Mouse (Mus musculus): ENCODE data around the gene 1700012B07Rik.

Gene 1700012B07Rik

DNA sequence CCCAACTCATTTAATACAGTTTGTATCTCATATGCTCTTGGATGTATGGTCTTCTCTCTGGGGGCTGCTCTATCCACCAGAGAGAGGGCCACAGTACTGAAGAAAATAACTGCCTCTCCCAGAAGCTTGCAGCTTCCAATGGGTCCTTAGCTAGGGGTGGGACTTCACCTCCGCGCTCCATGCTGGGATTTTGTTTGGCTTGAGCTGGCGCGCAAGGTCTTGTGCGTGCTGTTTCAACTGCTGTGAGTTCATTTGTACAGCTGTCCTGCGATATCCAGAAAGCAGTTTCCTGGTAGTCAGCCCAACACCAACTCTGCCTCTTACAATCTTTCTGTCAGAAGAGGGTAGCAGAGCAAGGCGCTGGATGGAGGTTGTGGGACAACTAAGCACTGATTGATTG is 18.5 kb upstream of the 1700012B07Rik start:
- no peak for DNase-seq (ENCODE audit: low spot score)

DNA sequence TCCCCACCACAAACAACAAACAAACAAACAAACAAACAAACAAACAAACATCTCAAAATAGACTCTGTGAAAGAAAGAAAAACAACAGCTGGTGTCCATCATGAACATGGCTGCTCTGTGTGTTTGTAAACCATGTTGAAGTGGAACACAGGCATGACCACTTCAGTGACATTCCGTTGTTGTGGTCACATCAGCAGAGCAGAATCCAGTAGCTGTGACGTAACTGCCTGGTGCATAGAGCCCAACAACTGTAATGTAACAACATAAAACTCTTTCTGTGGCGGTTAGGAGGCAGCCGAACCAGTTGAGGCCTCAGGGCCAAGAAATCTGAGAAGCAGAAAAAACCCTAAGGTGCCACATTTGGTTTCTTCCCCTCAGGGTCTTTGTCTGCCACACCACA is 17.8 kb upstream of the 1700012B07Rik start:
- DNase-seq (ENCODE audit: low spot score), result no peak

DNA sequence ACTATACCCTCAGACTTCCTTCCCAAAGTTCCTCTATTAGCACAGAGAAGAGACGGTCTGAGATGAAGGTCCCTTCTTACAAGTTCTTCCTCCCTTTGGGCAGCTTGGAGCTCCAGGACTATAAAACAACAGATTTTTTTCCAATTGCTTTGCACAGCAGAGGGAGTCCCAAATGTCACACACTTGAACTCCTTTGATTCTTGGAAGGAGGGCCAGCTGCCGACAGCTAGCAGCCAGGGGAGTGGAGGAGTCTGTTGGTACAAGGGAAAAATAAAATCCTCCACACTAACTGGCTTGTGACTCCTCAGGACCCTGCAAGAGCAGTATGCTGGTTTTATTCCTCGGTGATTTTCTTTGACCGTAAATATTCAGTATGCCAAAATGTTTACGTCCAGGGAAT is 16.6 kb upstream of the 1700012B07Rik start:
- no peak for DNase-seq (ENCODE audit: low spot score)

DNA sequence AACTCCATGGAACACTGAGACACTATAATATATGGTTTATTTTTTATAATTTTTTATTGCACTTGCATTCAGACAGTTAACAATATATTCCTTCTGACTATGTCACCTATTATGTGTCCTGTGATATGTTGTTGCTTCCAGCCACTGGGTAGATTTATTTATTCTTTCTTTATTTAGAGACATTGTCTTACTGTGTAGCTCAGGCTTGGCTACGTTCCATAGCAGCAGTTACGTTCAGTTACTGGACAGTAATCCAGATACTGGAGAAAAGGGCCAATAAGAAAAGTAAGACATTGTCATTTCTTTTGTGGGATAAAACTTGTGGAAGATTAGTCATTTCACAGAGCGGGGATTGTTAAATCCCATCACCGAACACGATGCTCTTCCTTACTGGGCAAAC is 2.5 kb upstream of the 1700012B07Rik start:
- DNase-seq (ENCODE audit: low spot score), result no peak

DNA sequence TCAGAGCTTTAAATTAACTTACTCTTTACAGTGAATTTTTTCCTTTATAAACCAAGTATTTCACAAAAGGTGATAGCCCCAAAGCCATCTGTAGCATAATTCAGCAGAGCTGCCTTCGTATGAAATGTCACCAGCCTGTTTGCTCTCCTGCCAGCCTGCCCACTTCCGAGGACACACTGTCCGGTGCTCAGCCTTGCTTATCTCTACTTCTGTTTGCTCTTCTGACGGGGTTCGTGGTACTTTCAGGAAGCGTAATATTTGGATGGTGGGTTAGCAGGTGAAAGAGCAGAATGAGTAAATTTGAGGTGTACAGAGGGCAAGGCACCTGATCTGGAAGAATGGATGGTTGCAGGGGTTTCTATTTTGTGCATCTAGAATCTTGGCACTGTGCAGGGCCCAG is 5.6 kb downstream of the 1700012B07Rik start:
- no peak for DNase-seq (ENCODE audit: low spot score)

DNA sequence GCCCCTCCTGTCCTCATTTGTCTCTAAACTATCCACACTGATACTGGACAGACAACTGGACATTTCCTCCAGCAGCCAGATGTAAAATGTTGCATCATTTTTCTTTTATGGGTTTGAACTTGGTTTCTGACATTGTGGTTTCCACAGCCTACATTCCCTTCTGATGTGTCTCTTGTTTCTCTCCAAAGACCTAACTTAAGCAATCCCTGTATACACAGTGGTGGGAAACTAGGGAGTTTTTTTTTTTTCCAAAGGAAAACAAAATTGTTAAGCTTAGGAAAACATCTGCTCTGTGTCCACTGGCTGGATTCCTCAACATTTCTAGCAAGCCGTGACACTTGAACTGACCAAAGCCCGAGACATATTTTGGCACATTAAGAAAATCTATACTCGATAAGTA is 10.4 kb downstream of the 1700012B07Rik start:
- DNase-seq (ENCODE audit: low spot score), result no peak

DNA sequence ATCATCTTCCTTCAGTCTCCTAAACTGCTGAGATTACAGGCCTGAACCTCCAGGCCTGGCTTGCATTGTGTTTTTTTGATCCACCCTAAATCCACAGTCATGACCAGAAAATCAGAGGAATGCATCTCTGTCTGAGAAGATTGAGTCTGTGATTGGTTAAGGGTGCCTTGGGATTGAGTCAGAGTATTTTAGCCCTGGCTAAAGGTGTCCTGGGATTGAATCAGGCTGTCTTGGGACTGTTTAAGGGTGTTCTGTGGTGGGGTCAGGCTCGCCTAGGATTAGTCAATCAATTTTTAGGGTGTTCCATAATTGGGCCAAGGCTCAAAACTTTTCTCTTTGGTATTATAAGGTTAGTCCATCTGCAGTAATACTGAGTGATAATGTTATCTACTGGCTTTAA is 10.9 kb downstream of the 1700012B07Rik start:
- no peak for DNase-seq (ENCODE audit: low spot score)

DNA sequence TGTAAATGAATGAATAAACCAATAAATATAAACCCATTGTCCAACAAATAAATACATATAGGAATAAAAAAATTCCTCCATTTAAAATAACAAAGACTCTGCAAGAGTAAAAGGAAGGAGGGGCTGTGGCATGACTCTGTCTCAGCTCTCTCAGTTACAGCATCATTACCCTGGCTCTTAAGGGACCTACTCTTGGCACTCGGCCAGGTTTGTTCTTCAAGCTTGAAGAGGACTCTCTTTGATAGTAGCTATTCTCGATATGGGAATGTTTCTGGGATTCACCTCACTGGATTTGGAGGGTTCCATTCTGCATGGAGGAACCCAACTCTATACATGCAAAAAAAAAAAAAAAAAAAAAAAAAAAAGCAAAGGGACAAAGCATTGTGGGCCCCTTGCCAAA is 16.1 kb downstream of the 1700012B07Rik start:
- no peak for DNase-seq (ENCODE audit: low spot score)

DNA sequence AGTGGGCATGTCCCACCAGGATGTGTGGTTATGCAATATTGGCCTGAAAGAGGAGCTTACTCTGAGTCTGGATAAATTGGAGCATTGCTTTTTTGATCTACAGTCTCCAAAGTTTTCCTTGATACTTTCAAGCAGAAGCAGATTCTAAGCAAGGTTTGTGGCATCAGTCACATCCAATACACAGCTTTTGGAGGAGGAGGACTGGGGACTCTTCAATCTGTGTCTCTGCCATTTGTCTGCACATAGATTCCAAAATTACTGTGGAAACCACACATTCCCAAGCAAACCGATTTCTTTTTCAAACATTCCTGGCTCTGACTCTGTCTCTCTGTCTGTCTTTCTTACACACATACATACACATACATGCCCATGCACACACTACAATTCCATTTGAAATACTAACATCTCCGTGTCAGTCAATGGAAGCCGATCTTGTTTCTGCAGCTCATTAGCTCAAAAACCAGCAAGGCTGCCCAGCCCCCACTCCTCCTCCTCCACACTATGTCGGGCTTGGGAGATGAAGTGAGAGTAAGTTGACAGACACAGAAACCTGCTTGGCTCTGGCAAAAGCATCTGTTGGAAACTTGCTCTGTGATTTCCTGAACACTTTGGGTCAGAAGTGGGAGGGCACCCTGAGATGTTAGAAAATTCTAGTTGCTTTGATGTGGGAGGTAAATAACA is 18.5 kb downstream of the 1700012B07Rik start:
- DNase-seq (ENCODE audit: low spot score), result no peak

DNA sequence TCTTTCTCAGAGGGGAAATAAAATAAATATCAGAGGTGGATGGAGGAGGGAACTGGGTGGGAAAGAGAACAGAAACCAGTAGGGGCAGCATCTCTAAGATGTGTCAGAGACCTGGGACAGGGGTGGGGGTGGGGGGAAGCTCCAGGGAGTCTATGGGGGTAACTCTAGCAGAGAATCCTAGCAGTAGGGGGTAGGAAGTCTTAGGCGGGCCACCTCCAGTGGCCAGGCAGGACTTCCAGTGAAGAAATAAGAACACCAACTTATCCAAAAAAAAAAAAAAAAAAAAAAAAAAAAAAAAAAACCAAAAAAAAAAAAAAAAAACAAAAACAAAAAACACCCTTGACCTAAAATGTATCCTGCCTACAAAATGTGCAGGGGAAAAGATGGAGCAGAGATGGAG is 26.3 kb downstream of the 1700012B07Rik start:
- DNase-seq (ENCODE audit: low spot score), result no peak

DNA sequence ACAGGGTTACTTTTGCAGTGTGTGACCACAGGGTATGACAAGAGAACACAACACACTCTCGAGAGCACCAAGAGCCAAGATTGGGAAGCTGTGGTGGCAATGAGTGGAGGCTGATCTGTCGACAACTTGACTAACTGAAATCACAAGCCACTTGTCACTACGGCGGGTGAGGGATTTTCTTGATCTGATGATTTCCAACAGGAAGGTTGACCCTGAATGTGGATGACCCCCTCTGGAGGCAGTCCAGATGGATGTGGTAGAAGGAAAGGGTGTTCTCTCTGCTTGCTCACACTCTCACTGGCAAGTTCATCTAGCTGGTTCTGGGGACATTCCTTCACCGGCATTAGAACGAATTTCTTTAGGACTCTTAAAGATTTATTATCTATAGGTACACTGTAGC is 30.3 kb downstream of the 1700012B07Rik start:
- no peak for DNase-seq (ENCODE audit: low spot score)

DNA sequence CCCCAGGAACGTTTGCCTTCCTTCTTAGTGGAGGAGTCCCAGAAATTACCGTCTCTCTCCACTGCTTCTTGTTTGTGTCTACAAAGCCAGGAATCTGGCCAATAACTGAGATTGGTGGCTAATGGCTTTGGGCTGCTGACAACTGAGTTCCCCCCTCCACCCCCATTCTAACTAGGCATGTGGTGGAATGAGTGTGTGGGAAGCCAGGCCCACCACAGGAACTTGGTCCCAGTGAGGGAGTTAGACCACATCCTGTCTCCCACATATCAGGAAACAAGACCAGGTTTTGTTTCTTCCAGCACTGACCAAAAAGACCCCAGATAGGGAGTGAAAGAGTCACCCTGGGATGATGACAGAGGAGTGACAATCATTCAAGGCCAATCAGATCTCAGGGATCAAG is 32.3 kb downstream of the 1700012B07Rik start:
- DNase-seq (ENCODE audit: low spot score), result no peak

DNA sequence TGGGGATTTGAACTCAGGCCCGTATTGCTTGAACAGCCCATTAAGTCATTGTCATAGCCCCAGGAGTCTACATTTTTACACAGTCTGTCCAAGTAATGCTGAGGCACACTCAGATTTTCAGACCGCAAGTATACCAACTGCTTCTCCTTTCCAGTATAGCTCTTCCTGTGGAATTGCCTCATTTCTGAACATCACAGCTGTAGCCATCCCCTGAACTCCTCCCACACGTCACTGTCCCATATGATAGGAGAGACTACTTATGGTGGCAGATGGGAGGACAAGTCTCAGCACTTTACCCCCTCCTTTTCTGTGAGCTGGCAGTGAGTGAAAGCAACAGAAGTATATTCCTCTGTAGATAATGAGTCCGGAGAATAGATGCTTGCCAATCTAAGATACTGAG is 34.3 kb downstream of the 1700012B07Rik start:
- DNase-seq (ENCODE audit: low spot score), result no peak

DNA sequence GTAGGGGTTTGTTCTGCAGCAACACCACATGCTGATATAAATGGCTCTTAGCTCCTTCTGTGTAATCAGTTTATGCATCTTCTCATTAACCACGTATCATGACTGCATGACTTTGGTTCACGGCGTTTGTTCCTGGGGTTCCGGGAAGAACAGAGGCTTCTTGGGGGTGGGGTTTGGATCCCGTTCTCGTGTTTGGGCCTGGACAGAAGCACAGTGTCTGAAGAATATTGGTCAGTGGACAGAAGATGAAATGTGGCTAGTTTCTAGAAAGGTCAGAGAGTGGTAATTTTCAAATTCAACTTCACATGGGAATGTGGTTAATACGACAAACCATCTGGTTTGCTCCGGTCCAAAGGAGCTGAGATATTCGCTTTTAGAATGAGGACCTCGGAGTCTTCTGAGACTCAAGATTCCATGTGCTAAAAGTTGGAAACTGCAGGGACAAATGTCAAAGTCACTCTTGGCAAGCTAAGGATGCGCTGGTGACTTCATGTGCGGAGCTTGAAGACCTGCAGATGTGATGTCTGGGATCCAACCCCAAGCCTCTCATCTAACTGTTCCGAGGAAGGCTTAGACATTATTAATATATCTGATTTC is 35.3 kb downstream of the 1700012B07Rik start:
- no peak for DNase-seq (ENCODE audit: low spot score)

DNA sequence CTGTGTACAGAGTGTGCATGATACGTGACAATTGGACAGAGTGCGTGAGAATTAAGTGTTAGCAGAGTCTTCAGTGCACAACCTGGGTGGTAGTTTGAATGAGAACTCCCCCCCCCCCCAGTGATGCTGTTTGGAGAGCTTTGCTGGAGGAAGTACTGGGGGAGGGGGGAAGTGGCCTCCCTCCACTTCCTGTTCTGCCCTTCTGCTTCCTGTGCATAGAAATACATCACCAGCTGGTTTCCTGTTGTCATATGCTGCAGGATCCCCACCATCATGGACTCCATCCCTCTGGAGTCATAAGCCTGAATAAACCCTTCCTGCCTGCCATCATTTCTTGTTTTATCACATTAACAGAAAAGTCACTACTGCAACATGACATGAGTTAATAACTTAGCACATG is 35.9 kb downstream of the 1700012B07Rik start:
- DNase-seq (ENCODE audit: low spot score), result no peak

DNA sequence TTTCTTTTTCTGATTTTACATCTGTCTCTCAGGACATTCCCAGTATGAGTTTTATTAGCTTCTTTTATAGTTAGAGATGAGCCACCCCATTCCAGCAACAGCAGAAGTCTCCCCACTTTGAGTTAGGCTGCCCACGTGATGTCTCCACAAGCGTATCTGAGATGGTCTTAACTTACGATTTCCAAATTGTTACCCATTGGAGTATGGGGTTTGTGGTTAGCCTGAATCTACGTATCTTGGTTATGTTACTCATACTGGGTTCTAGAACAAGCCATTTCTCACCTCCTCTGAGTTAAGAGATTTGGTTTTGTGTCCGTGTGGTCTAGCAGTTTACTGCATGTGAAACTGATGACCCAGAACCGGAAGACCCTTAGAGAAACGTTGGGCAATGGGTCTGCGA is 37.6 kb downstream of the 1700012B07Rik start:
- no peak for DNase-seq (ENCODE audit: low spot score)

DNA sequence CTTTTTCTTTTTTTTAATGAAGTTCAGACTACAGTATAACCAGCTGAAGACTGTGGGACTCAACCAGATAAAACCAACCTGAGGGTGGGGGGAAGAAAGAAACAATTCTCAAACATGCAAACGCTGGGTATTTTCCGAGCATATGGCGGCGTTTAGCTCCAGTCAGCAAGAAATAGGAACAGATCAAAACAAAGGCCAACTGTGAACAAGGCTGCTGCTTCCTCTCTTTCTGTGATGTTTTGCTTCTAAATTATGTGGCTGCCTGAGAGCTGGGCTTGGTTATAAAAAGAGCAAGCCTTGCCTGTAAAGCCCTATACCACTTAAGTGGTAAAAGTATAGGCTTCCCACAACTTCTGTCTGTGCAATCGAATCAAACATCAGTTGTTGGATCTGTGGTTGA is 42.5 kb downstream of the 1700012B07Rik start:
- DNase-seq (ENCODE audit: low spot score), result no peak

DNA sequence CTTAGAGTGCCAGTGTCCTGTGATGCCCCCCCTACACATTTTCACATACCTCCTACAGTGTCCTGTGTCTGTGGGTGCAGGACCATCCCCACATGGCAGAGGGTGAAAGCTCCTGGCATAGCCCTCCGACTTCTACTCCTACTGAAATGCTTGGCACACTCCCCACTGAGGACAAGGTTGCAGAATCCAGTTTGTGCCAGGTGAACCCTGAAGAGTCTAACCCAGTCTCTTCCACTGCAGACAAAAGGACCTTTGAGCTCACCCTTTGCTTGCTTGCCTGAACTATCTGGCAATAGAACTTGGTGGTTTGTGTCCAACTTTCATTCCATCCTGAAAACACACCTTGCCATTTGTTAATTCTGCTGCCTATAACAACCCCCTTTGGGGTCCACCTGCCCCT is 56.5 kb downstream of the 1700012B07Rik start:
- DNase-seq (ENCODE audit: low spot score), result no peak

DNA sequence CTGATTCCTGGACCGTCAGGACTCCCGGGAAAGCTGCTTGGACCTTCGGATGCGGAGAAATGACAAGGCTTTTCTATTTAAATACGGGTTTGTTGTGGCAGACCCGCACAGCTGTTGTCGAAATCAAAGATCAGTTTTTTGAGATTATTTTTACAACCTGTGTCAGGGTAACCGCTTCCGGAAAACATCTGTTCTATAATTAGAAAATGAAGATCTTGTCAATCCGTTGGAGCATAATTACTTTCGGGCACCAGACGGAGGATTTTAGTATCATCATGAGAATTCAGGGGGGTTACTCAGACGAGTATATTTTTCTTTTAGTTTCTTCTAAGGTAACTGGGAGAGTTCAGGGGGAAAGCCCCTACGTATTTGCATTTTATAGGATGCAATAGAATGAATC is 57.7 kb downstream of the 1700012B07Rik start:
- DNase-seq (ENCODE audit: low spot score), result no peak

DNA sequence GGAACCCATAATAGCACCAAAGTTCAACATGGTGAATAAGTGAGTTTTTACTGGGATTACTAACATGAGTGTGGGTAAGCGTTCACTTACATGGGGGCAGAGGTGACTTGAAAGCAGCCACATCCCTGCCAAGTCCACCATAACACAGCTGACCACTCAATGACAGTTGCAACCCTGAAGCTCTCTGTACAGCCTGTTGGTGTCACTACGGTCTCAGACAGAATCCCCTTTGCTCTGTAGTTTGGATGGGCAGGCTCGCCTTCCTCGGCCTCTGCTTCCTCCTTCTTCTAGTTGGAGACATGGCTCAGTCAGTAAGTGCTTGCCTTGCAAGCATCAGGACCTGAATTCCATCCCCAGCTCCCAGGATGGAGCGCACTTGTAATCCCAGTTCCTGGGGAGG is 58.8 kb downstream of the 1700012B07Rik start:
- no peak for DNase-seq (ENCODE audit: low spot score)

DNA sequence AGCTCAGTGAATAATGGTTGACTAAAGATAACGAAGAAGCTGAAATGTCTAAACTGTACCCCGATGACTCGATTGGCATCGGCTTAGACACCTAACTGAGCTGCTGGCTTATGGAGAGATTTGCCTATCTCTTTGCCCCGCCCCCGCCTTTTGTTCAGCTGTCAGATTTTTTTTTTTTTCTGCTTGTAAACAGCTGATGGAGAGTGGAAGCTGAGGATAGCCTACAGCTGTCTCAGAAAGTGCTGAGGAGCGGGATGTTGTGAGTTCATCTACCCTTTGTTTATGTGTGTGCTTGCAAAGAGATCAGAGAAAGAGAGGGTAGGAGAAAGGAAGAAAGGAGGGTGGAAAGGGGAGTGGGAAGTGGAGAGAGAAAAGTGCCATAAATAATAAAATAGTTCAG is 67.8 kb downstream of the 1700012B07Rik start:
- no peak for DNase-seq (ENCODE audit: low spot score)

DNA sequence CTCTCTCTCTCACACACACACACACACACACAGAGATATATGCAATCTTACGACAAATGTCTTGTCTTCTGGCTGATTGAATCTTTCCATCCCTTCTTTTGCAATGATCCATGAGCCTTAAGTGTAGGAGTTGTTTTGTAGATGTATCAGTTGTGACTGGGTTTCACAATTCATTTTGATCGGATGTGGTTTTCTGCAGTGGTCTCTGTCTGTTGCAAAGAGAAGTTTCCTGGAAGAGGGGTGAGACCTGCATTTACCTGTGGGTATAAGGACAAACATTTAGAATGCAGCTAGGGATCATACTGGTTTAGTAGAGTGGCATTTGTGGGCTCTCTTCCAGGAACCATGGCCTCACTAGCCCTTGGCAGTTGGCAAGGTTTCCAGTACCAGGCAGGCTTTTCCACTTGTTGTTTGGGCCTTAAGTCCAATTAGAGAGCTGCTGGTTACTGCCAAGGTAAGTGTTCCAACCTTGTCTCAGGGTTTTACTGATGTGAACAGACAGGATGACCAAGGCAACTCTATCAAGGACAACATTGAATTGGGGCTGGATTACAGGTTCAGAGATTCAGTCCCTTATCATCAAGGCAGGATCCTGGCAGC is 69.1 kb downstream of the 1700012B07Rik start:
- no peak for DNase-seq (ENCODE audit: low spot score)

DNA sequence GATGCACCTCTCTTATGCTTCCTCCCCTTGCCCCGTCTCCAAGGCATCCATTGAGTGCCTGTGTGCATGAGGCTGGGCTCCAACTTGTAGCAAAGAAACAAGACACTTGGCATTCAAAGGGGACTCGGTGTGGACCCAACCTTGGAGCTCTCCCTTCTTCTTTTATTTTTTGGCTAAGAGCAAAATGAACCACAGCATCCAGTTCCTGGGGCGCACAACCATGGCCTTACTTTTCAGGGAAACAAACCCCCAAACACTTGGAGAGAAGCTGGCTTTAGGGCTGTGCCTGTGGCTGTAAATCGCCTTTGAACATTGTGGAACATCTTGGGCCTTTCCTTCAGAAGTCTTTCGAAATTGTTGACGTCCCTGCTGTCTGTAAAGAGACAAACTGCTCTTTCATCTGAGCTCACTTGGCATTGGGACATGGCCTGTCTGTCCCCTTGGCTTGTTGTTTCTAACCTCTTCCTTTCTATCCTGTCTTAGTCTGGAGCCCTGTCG is 73.7 kb downstream of the 1700012B07Rik start:
- DNase-seq (ENCODE audit: low spot score), result peak; percentile 2

All from ovary, adult 18-20 months (tissue).